Mouse (Mus musculus) stomach, embryonic 14.5 days (tissue): ENCODE measurements around the gene Gadd45b. TPM values are rescaled to one million over a fixed set of nuclear protein-coding genes. Genes with fewer than 3 reads are reported as not detected.

Source experiments
- ATAC-seq: fragments of 200-750 bp; cut with Nextera tagmentation; 2 replicates; pipeline ENCODE4 v1.8.0; 2017; ENCODE audit warnings: low read depth, moderate TSS enrichment; ENCODE audit not compliant: insufficient number of reproducible peaks, insufficient read depth, low FRiP score
- H3K27ac ChIP-seq: fragments of 300-500 bp; sonication (generic); 2 replicates; pipeline ENCODE4 v1.5.1; 2014; ENCODE audit warnings: mild to moderate bottlenecking, low read length, moderate library complexity, mixed read lengths
- H3K27me3 ChIP-seq: fragments of 300-500 bp; sonication (generic); 2 replicates; pipeline ENCODE4 v1.6.1; 2014; ENCODE audit warnings: low read length, control low read depth, mixed read lengths; ENCODE audit not compliant: control insufficient read depth, insufficient read depth
- H3K36me3 ChIP-seq: fragments of 300-500 bp; sonication (generic); 2 replicates; pipeline ENCODE4 v1.6.1; 2014; ENCODE audit warnings: mild to moderate bottlenecking, control low read depth, low read length, moderate library complexity, mixed read lengths; ENCODE audit not compliant: control insufficient read depth, insufficient read depth
- H3K4me1 ChIP-seq: fragments of 300-500 bp; sonication (generic); 2 replicates; pipeline ENCODE4 v1.6.1; 2014; ENCODE audit warnings: low read length, control low read depth, mixed read lengths; ENCODE audit not compliant: control insufficient read depth, insufficient read depth
- H3K4me2 ChIP-seq: fragments of 300-500 bp; sonication (generic); replicated peaks from 2 replicates; pipeline ENCODE4 v1.6.1; 2014; ENCODE audit warnings: low read depth, low read length, control low read depth
- H3K4me3 ChIP-seq: fragments of 300-500 bp; sonication (generic); 2 replicates; pipeline ENCODE4 v1.5.1; 2014; ENCODE audit warnings: low read depth, low read length, control low read depth
- H3K9ac ChIP-seq: fragments of 300-500 bp; sonication (generic); replicated peaks from 2 replicates; pipeline ENCODE4 v1.6.1; 2014; ENCODE audit warnings: low read depth, mild to moderate bottlenecking, control low read depth, low read length, moderate library complexity, mixed read lengths
- H3K9me3 ChIP-seq: fragments of 300-500 bp; sonication (generic); 2 replicates; pipeline ENCODE4 v1.6.1; 2016; ENCODE audit warnings: low read depth, low read length, control low read depth; ENCODE audit not compliant: control insufficient read depth
- WGBS: fragments of 180-500 bp; shearing (Covaris S2); extraction: QIAGEN DNeasy Blood & Tissue Kit; methylation state at CpG from one replicate; pipeline ENCODE4 v1.1.7; 2014; 5-methylcytosine and 5-hydroxymethylcytosine counted together
- polyA plus RNA-seq: library from polyadenylated mRNA; unstranded; fragments of >200 nt; fragmentation: Nextera tagmentation; extraction: Ambion mirVana; gene quantifications from 2 replicates; pipeline ENCODE4 v1.2.1, GENCODE M21; 2014

Gene Gadd45b
- polyA plus RNA-seq: 16.1 and 20.7 TPM in 2 replicates

DNA sequence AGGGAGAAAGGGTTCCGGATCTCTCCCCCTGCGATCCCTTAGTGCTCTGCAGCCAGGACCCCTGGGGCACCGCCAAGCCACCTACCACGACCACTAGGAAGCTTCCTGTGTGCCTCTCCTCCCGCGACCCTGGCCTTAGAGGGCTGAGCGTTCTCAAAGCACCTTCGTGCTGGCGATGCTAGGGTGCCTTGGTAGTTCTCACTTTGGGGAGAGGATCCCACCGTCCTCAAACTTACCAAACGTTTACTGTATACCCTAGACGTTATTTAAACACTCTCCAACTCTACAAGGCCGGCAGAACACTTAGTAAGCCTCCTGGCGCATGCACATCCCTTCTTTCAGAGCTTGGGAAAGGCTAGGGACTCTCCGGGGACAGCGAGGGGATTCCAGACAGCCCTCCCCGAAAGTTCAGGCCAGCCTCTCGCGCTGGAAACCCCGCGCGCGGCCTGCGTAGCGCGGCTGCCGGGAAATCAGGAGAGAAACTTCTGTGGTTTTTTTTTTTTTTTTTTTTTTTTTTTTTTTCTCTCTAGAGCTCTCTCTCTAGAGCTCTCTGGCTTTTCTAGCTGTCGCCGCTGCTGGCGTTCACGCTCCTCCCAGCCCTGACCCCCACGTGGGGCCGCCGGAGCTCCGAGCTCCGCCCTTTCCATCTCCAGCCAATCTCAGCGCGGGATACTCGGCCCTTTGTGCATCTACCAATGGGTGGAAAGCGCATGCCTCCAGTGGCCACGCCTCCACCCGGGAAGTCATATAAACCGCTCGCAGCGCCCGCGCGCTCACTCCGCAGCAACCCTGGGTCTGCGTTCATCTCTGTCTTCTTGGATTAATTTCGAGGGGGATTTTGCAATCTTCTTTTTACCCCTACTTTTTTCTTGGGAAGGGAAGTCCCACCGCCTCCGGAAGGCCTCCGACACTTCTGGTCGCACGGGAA is at the start of gene Gadd45b:
Gene Gadd45b, plus strand, starts transcription at position 775 of the 928 bp plus-strand sequence.
- Histone ChIP-seq H3K36me3 (no peaks in the 10 kb centered on the region), H3K9ac (peak within 1 kb of the TSS; percentile 67), H3K4me2 (peak within 1 kb of the TSS; percentile 94), H3K4me1 (peaks cover 41% of the 10 kb centered on the region), H3K4me3 (peak within 1 kb of the TSS; percentile 55), H3K27me3 (peaks cover 8% of the 10 kb centered on the region; the same call in 1 of the 2 replicates), H3K9me3 (no peaks in the 10 kb centered on the region), H3K27ac (peak within 1 kb of the TSS; percentile 95)
- under 1% methylated on average over 56 of the region's 56 CpGs for WGBS
- peak; percentile 90 for ATAC-seq

DNA sequence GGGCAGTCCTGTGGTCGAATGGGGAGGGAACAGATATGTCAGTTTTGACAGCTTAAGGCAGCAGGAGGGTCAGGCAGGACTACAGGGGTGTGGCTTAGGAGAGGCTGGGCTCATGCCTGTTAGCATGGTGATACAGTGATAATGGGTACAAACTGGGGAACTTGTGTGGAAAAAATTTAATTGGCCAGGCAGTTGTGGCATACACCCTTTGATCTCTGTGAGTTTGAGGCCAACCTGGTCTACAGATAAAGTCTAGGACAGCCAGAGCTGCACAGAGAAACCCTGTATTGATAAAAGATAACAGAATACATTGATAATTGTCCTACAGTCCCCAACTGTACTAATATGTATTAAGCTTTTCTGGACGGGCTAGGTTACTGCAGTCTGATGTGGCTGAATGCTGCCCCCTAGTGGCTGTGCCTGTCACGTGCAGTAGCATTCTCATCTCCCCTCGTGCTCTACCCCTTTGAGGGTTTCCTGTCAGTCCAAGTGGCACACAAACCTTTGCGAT is 49.7 kb upstream of the Gadd45b start:
- H3K4me3 ChIP-seq: no peak overlapping the region
- WGBS: 7% methylated on average over 5 of the region's 5 CpGs
- H3K4me1 ChIP-seq: no peaks in the 10 kb centered on the region
- peak; percentile 64; the same call in 1 of the 2 replicates for ATAC-seq
- H3K27me3 ChIP-seq: no peaks in the 10 kb centered on the region
- no peaks in the 10 kb centered on the region for H3K36me3 ChIP-seq
- H3K4me2 ChIP-seq: no peak overlapping the region
- H3K27ac ChIP-seq: no peak overlapping the region
- no peaks in the 10 kb centered on the region for H3K9me3 ChIP-seq
- H3K9ac ChIP-seq: no peak overlapping the region

DNA sequence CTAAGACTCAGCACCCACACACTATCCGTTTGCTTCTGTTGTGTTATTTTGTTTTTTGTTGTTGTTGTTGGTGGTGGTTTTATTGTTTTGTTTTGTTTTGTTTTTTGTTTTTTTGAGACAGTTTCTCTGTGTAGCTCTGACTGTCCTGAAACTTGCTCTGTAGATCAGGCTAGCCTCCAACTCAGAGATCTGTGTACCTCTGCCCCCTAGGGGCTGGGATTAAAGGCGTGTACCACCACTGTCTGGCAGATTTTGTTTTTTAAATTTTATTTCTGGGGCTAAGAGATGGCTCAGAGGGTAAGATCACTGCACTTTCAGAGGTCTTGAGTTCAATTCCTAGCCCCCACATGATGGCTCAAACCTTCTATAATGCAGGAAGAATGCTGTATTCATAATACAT is 49.0 kb upstream of the Gadd45b start:
- Histone ChIP-seq H3K4me3 (no peak overlapping the region), H3K9ac (no peak overlapping the region), H3K36me3 (no peaks in the 10 kb centered on the region), H3K9me3 (no peaks in the 10 kb centered on the region), H3K27me3 (no peaks in the 10 kb centered on the region), H3K27ac (no peak overlapping the region), H3K4me1 (no peaks in the 10 kb centered on the region), H3K4me2 (no peak overlapping the region)
- 78% methylated on average over 2 of the region's 2 CpGs for WGBS
- ATAC-seq: no peak

DNA sequence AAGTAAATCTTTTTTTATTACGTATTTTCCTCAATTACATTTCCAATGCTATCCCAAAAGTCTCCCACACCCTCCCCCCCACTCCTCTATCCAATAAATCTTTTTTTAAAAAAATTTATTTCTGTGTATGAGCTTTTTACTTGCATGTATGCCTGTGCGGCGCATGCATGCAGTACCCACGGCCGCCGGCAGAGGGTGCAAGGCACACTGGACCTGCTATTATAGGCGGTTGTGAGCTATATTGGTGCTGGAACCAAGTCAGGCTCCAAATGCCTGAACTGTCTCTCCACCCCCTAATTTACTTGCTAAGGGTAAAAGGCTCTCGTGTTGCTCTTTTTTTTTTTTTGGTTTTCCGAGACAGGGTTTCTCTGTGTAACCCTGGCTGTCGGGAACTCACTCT is 48.6 kb upstream of the Gadd45b start:
- Histone ChIP-seq H3K27me3 (no peaks in the 10 kb centered on the region), H3K9me3 (no peaks in the 10 kb centered on the region), H3K9ac (no peak overlapping the region), H3K36me3 (no peaks in the 10 kb centered on the region), H3K4me2 (no peak overlapping the region), H3K4me1 (no peaks in the 10 kb centered on the region), H3K4me3 (no peak overlapping the region), H3K27ac (no peak overlapping the region)
- WGBS: 23% methylated on average over 10 of the region's 10 CpGs
- ATAC-seq: no peak

DNA sequence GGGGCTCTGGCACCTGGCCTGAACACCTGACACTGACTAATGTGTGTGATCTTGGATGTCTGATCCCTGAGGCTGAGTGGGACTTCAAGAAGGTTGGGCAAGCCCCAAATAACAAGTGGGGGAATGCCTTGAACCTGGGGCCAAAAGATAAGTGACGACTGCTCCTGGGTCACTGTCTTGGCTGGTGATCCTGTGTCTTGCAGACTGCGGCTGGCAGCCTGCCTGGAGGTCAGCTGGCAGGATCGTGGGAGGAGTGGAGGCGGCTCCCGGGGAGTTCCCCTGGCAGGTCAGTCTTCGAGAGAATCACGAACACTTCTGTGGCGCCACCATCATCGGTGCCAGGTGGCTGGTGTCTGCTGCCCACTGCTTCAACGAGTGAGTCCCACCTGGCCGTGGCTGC is 42.7 kb upstream of the Gadd45b start:
- peaks cover 3% of the 10 kb centered on the region; the same call in 1 of the 2 replicates for H3K27me3 ChIP-seq
- no peak overlapping the region for H3K4me2 ChIP-seq
- WGBS: 64% methylated on average over 11 of the region's 11 CpGs
- H3K9ac ChIP-seq: no peak overlapping the region
- no peaks in the 10 kb centered on the region for H3K9me3 ChIP-seq
- no peak overlapping the region for H3K27ac ChIP-seq
- H3K4me1 ChIP-seq: no peaks in the 10 kb centered on the region
- ATAC-seq: no peak
- no peaks in the 10 kb centered on the region for H3K36me3 ChIP-seq
- no peak overlapping the region for H3K4me3 ChIP-seq

DNA sequence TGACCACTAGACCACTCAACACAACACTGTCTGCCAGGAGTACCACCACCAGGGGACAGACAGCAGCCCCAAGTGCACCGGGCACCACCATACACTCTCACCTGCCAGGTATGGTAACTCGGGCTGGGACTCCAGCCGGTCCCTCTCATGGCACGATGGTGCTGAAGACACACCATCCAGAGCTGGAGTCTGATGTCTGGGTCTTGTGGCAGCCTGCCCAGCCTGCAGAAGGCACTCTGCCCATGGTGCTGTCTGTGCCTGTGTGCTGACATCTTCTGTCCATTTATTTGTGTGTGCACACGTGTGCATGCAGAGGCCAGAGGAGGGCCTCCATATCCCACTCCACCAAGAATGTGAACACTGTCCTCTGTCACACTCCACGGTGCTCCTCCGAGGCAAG is 34.8 kb upstream of the Gadd45b start:
- Histone ChIP-seq H3K27me3 (no peaks in the 10 kb centered on the region), H3K27ac (no peak overlapping the region), H3K36me3 (peaks cover 4% of the 10 kb centered on the region; the same call in 1 of the 2 replicates), H3K4me1 (peaks cover 7% of the 10 kb centered on the region), H3K9ac (no peak overlapping the region), H3K4me3 (no peak overlapping the region), H3K4me2 (no peak overlapping the region), H3K9me3 (no peaks in the 10 kb centered on the region)
- WGBS: 84% methylated on average over 7 of the region's 7 CpGs
- ATAC-seq: no peak

DNA sequence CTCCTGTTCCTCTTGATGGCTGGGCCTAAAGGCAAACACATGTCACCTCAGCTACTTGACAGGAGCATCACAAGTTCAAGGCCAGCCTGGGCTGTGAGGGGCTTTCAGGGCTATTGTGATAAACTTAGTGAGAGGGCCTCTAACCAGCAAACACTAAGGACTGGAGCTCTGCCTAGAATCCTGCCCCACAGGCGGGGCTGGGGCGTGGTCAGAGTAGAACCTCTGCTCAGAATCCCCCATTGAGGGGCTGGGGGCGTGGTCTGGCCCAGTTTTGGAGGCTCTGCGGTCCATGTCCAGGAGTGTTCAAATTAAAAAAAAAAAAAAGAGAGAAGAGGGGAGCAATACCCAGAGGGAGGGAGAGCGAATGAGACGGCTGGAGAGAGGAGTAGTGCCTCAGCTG is 34.2 kb upstream of the Gadd45b start:
- Histone ChIP-seq H3K4me3 (no peak overlapping the region), H3K27me3 (no peaks in the 10 kb centered on the region), H3K9ac (no peak overlapping the region), H3K36me3 (peaks cover 4% of the 10 kb centered on the region; the same call in 1 of the 2 replicates), H3K27ac (no peak overlapping the region), H3K9me3 (no peaks in the 10 kb centered on the region), H3K4me2 (no peak overlapping the region), H3K4me1 (peaks cover 7% of the 10 kb centered on the region)
- WGBS: 83% methylated on average over 6 of the region's 6 CpGs
- ATAC-seq: no peak

DNA sequence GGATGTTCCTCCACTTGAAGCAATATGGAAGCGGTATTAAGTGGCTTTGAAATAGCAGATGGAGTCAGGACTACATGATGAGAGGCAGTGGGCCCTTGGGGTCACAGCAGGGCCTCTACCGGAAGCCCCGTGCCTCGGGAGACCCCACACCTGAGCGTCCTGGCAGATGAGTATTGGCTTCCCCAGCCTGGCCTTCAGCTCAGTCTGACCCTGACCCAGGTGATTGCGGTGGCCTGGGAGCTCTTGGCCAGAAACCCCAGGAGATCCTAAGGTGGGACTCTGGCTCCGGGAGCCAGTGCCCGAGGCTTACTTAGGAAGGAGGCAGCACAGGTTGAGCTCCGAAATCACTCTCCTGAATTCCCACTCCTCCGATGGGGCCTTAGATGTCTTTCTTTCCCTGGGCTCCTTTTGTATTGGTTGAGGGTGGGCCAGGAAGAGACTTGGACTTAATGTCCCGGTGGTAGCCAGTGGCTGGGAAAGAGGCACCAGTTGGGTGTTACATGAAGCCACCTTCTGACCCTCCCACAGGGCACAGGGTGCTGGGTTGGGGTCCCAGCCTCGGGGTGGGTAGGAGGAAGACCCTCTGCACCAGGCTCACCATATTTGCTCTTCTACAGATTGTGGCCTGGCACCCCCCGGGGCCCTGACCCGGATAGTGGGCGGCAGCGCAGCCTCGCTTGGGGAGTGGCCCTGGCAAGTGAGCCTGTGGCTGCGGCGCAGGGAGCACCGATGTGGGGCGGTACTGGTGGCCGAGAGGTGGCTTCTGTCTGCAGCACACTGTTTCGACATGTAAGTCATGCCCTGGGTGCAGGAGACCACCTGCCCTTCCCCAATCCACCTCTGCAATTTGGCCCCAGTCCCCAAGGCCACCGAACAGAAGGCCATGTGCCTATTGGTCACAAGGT is 33.0 kb upstream of the Gadd45b start:
- Histone ChIP-seq H3K27me3 (no peaks in the 10 kb centered on the region), H3K4me3 (no peak overlapping the region), H3K4me1 (peaks cover 7% of the 10 kb centered on the region), H3K4me2 (no peak overlapping the region), H3K36me3 (peaks cover 4% of the 10 kb centered on the region; the same call in 1 of the 2 replicates), H3K9me3 (no peaks in the 10 kb centered on the region), H3K27ac (no peak overlapping the region), H3K9ac (no peak overlapping the region)
- WGBS: 65% methylated on average over 24 of the region's 24 CpGs
- ATAC-seq: no peak
